Mouse (Mus musculus) adrenal gland, postnatal 36 days (tissue): ENCODE data around the gene Gcn1l1. TPM values are rescaled to one million over a fixed set of nuclear protein-coding genes. Genes with fewer than 3 reads are reported as not detected.
"Not testable (repeated sequence)": the region's sequence is repeated elsewhere in the genome, so short reads cannot be mapped to it uniquely, and the experiment has no call there.

ENCODE experiments used
- DNase-seq, 2 experiments: peaks; one replicate each; pipeline ENCODE4 v3.0.0; 2021; ENCODE audit warnings: mixed read lengths in 1 of 2
- long read RNA-seq, 2 experiments: library from polyadenylated mRNA; stranded (forward); transcript quantifications; one replicate each; pipeline ENCODE4 v2.0.0; 2021; ENCODE audit warnings: borderline sequencing depth in 2 of 2
- total RNA-seq, 2 experiments: library from RNA; stranded (reverse); gene quantifications; 2 replicates each; pipeline ENCODE4 v1.2.3; 2021

The Gcn1l1 gene
- total RNA-seq = 10 to 100 TPM; 53.9 to 69.5 TPM
- long read RNA-seq, experiment 1, partial matches to known transcripts = 22 of 27 reads
- long read RNA-seq, experiment 1, other reads (novel, unspliced or antisense) = 4 of 27 reads
- long read RNA-seq, experiment 2, partial matches to known transcripts = 6 of 8 reads
- long read RNA-seq, experiment 2, other reads (novel, unspliced or antisense) = 1 of 8 reads

GRCm38 (mm10) chr5:115564737-115565393 is at the start of gene Gcn1l1:
Gene Gcn1l1 (plus strand): TSS chr5:115565254.
- peak; percentile 87 to 92 for DNase-seq

GRCm38 (mm10) chr5:115516081-115516907 is 48.8 kb upstream of the Gcn1l1 start:
- peak; percentile 47 to 59 for DNase-seq

GRCm38 (mm10) chr5:115516908-115517307 is 48.1 kb upstream of the Gcn1l1 start:
- no peak for DNase-seq

- DNase-seq = no peak
Observed at GRCm38 (mm10) chr5:115517501-115517900, 47.6 kb upstream of the Gcn1l1 start.

GRCm38 (mm10) chr5:115518214-115518613 is 46.8 kb upstream of the Gcn1l1 start:
- not testable (repeated sequence) for DNase-seq

- peak; percentile 41 to 51 for DNase-seq
Observed at GRCm38 (mm10) chr5:115520325-115520869, 44.7 kb upstream of the Gcn1l1 start.

- DNase-seq = peak; percentile 67 to 76
Observed at GRCm38 (mm10) chr5:115521553-115522461, 43.2 kb upstream of the Gcn1l1 start.

GRCm38 (mm10) chr5:115522531-115522930 is 42.5 kb upstream of the Gcn1l1 start:
- DNase-seq = no peak

GRCm38 (mm10) chr5:115522981-115523499 is 42.0 kb upstream of the Gcn1l1 start:
- no peak for DNase-seq

GRCm38 (mm10) chr5:115523971-115524370 is 41.1 kb upstream of the Gcn1l1 start:
- DNase-seq = no peak

- DNase-seq = no peak
Observed at GRCm38 (mm10) chr5:115524471-115524870, 40.6 kb upstream of the Gcn1l1 start.

GRCm38 (mm10) chr5:115525416-115525815 is 39.6 kb upstream of the Gcn1l1 start:
- no peak for DNase-seq

GRCm38 (mm10) chr5:115525943-115526342 is 39.1 kb upstream of the Gcn1l1 start:
- DNase-seq = no peak

GRCm38 (mm10) chr5:115526456-115527202 is 38.4 kb upstream of the Gcn1l1 start:
- no peak for DNase-seq

- DNase-seq = peak; percentile 55 to 64
Observed at GRCm38 (mm10) chr5:115528128-115528527, 36.9 kb upstream of the Gcn1l1 start.

GRCm38 (mm10) chr5:115529364-115529741 is 35.7 kb upstream of the Gcn1l1 start:
- no peak for DNase-seq

- DNase-seq = no peak
Observed at GRCm38 (mm10) chr5:115529742-115530446, 35.2 kb upstream of the Gcn1l1 start.

- DNase-seq = peak in 1 of 2 experiments; percentile 49
Observed at GRCm38 (mm10) chr5:115530447-115530809, 34.6 kb upstream of the Gcn1l1 start.

- peak; percentile 81 to 87 for DNase-seq
Observed at GRCm38 (mm10) chr5:115531671-115532270, 33.3 kb upstream of the Gcn1l1 start.
